Mouse (Mus musculus) embryonic fibroblast, embryonic 13.5 days (primary cell): ENCODE data around the gene Lmntd2. TPM values are rescaled to one million over a fixed set of nuclear protein-coding genes. Genes with fewer than 3 reads are reported as not detected.

ENCODE experiments used
- H3K27ac ChIP-seq: 2 replicates; pipeline ENCODE4 v1.5.1; 2012; ENCODE audit warnings: low read length, control low read depth, inconsistent platforms; ENCODE audit not compliant: insufficient read depth
- H3K4me1 ChIP-seq: 2 replicates; pipeline ENCODE4 v1.6.1; 2011; ENCODE audit warnings: low read length; ENCODE audit not compliant: control insufficient read depth, insufficient read depth
- H3K4me3 ChIP-seq: 2 replicates; pipeline ENCODE4 v1.5.1; 2011; ENCODE audit warnings: mild to moderate bottlenecking, control low read depth, low read length; ENCODE audit not compliant: insufficient read depth
- CTCF ChIP-seq: IDR thresholded peaks from 2 replicates; pipeline ENCODE4 v1.5.1; 2011; ENCODE audit warnings: mild to moderate bottlenecking, control low read depth, low read length, moderate library complexity, borderline replicate concordance; ENCODE audit not compliant: insufficient read depth
- POLR2A ChIP-seq: IDR thresholded peaks from 2 replicates; pipeline ENCODE4 v1.6.1; 2011; ENCODE audit warnings: low read depth, mild to moderate bottlenecking, control low read depth, low read length, moderate library complexity
- polyA plus RNA-seq: library from polyadenylated mRNA; stranded (reverse); fragments of >200 nt; gene quantifications from 2 replicates; pipeline ENCODE4 v1.2.4, GENCODE M21; 2011; ENCODE audit warnings: low read depth; ENCODE audit not compliant: missing spikeins, insufficient read length

Gene Lmntd2
- polyA plus RNA-seq, 1 experiment = 0.58 TPM

DNA sequence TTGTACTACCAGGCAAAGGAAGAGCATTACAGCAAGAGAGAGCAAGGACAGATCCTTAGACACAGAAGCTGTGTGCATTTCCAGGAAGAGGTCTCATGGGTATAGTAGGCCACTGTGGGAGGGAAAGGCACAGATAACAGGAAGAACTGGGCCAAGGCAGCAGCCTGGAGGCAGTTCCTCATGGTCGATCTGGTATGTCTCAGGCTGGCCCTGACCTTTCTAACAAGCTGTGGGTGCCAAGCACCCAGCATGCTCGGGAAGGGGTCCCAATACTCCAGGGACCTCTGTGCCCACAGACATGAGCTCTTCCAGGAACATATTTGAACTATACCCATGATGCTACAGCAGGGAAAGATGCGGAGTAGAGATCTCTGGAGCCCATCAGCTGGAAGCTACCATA is 9.3 kb downstream of the Lmntd2 start:
- TF ChIP-seq POLR2A = no peak
- TF ChIP-seq CTCF = no peak
- no peak overlapping the region for H3K27ac ChIP-seq

GRCm38 (mm10) chr7:141198121-141198520 is 15.8 kb downstream of the Lmntd2 start:
- TF ChIP-seq POLR2A (no peak), CTCF (no peak)
- 0 out of 2 replicates have a peak, but pooled peaks cover 2% of the 10 kb centered on the region for H3K4me1 ChIP-seq
- H3K27ac ChIP-seq = no peak overlapping the region
- H3K4me3 ChIP-seq = no peak overlapping the region

More for the DNA sequence above, 9.3 kb downstream of the Lmntd2 start:
- Histone ChIP-seq H3K4me1 (no peaks in the 10 kb centered on the region), H3K4me3 (no peak overlapping the region)

DNA sequence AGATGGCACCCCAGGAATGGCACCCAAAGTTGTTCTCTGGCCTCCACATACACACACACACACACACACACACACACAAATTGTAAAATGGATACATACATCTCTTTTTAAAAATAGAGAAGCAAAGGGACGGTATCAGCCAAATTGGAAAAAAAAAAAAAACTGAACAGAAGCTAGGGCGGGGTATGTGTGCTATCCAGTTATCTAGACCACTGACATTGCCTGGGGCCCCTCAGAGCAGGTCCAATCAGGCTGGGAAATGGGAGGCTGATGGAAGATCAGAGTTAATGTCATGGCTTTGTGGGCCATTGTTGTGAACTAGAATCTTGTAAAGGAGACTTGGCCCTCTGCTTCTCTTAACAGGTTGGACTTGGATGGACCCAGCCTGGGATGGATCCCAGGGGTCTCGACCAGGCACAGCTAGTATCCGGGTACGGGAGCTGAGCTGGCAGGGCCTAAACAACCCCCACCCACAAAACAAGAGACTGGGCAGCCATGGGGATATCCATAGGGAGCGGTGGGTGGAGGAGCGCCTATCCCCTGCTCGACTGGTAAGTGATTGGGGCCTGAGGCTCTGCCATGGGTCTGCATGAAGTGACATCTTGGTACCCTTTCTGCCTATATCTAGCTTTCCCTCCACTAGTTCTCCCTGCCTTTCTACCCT is 17.1 kb downstream of the Lmntd2 start:
- TF ChIP-seq CTCF = no peak
- no peak for TF ChIP-seq POLR2A
- Histone ChIP-seq H3K27ac (no peak overlapping the region), H3K4me1 (0 out of 2 replicates have a peak, but pooled peaks cover 2% of the 10 kb centered on the region)

DNA sequence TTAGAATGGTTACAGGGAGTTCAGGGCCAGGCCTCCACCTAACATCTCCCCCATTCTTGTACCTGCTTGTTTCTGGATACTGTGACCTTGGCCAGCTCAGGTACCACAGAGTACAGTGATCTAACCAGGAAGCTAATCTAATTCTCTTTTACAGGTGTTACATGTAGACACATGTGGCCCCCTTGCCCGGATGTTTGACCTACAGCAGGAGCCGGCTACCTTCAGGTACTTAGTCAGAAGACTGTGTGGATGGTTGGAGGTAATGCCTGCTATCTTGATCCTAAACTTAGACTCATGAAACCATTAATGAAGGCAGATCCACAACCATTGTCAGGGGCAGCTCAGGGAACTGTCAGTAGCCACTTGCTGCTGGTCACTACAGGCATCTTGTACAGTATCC is 18.1 kb downstream of the Lmntd2 start:
- TF ChIP-seq POLR2A (no peak), CTCF (no peak)
- no peak overlapping the region for H3K27ac ChIP-seq
- H3K4me1 ChIP-seq = 0 out of 2 replicates have a peak, but pooled peaks cover 2% of the 10 kb centered on the region
- H3K4me3 ChIP-seq = no peak overlapping the region

More for the DNA sequence above, 17.1 kb downstream of the Lmntd2 start:
- no peak overlapping the region for H3K4me3 ChIP-seq

DNA sequence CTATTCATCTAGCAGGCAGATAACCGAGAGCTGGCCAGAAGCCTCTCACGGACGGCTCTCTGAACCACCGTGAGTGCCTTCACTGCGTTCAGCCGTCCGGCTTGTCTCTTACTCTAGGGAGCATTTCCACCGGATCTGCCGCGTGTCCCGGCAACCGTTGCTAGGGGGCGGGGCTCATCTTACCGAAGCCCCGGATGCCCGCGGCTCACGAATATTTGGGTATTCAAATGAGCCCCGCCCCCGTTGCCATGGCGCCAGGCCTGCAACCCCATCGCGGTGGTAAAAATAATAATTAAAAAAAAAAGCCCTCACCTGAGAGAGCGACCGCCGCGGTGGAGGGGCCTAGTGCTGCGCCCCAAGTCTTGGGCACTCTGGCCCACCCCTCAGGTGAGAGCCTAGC is 19.1 kb downstream of the Lmntd2 start:
- peak overlapping the region; percentile 77 for H3K4me3 ChIP-seq
- 0 out of 2 replicates have a peak, but pooled peaks cover 2% of the 10 kb centered on the region for H3K4me1 ChIP-seq
- peak; percentile 48 for TF ChIP-seq POLR2A
- no peak for TF ChIP-seq CTCF
- peak overlapping the region; percentile 28; the same call in 1 of the 2 replicates for H3K27ac ChIP-seq

- 0 out of 2 replicates have a peak, but pooled peaks cover 2% of the 10 kb centered on the region for H3K4me1 ChIP-seq
- peak overlapping the region; percentile 77 for H3K4me3 ChIP-seq
- TF ChIP-seq POLR2A (no peak), CTCF (no peak)
- peak overlapping the region; percentile 28; the same call in 1 of the 2 replicates for H3K27ac ChIP-seq
These were observed 19.5 kb downstream of the Lmntd2 start for GRCm38 (mm10) chr7:141194409-141194808.

DNA sequence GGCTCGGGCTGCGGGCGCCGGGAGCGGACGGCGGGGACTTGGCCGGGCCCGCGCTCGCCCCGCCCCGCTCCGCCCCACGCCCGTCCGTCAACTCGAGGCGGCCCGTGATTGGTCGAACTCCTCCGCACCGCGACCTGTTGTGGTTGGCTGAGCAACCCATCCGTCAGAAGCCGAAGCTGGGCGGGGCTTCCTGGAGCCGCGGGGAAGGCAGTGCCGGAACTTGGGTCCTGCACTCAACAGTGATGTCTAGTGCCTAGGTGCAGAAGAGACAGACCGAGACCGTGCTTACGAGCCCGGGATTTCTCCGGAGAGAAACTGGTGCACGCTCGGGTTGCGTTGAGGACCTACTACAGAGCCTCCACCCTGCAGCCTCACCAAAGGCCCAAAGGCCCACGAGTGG is 19.9 kb downstream of the Lmntd2 start, which contains the start of the genes Hras and Lrrc56:
TSS of gene Hras (minus strand) at position 58 of the 400 bp plus-strand sequence.
TSS of gene Lrrc56 (plus strand) at position 210 of the 400 bp plus-strand sequence.
- peak; percentile 95 for TF ChIP-seq POLR2A
- TF ChIP-seq CTCF = no peak
- H3K4me1 ChIP-seq = 0 out of 2 replicates have a peak, but pooled peaks cover 2% of the 10 kb centered on the region
- H3K4me3 ChIP-seq = peak within 1 kb of the TSS; percentile 77
- H3K27ac ChIP-seq = peak within 1 kb of the TSS; percentile 33

- Histone ChIP-seq H3K27ac (peak overlapping the region; percentile 33; the same call in 1 of the 2 replicates), H3K4me3 (peak overlapping the region; percentile 77), H3K4me1 (0 out of 2 replicates have a peak, but pooled peaks cover 2% of the 10 kb centered on the region)
- TF ChIP-seq CTCF (no peak), POLR2A (no peak)
These were observed 20.5 kb downstream of the Lmntd2 start for GRCm38 (mm10) chr7:141193348-141193856.

- H3K27ac ChIP-seq = 0 out of 2 replicates have a peak overlapping the region, but pooled peaks have one; percentile 33
- peak overlapping the region; percentile 77 for H3K4me3 ChIP-seq
- 0 out of 2 replicates have a peak, but pooled peaks cover 2% of the 10 kb centered on the region for H3K4me1 ChIP-seq
- no peak for TF ChIP-seq CTCF
- 0 out of 2 replicates have a peak, but pooled peaks have one; percentile 14 for TF ChIP-seq POLR2A
These were observed 21.0 kb downstream of the Lmntd2 start for GRCm38 (mm10) chr7:141192776-141193347.
